Mouse (Mus musculus): Measurements from ENCODE around the gene Syndig1l.

The Syndig1l gene

GRCm38 (mm10) chr12:84671646-84672045, 27.0 kb downstream of the Syndig1l start:
- DNase-seq: no peak

- DNase-seq: no peak
These were observed 28.1 kb downstream of the Syndig1l start for GRCm38 (mm10) chr12:84670555-84670954.

GRCm38 (mm10) chr12:84653912-84654311, 44.7 kb downstream of the Syndig1l start:
- DNase-seq: peak; percentile 7

- DNase-seq: no peak
These were observed 48.4 kb downstream of the Syndig1l start for GRCm38 (mm10) chr12:84650234-84650633.

- DNase-seq: no peak
These were observed 58.0 kb downstream of the Syndig1l start, which contains the start of gene Vrtn for GRCm38 (mm10) chr12:84640654-84641053. Vrtn (plus strand) TSS chr12:84641019.

GRCm38 (mm10) chr12:84640253-84640652, 58.4 kb downstream of the Syndig1l start:
- no peak for DNase-seq

- no peak for DNase-seq
These were observed 66.8 kb downstream of the Syndig1l start for GRCm38 (mm10) chr12:84631867-84632266.
